Mouse (Mus musculus) kidney, embryonic 16.5 days (tissue): ENCODE data around the gene Clasrp. TPM values are rescaled to one million over a fixed set of nuclear protein-coding genes. Genes with fewer than 3 reads are reported as not detected.
A peak's percentile ranks its signal among the peaks of the same experiment; 100 is the strongest.
"Not testable (repeated sequence)": the region's sequence is repeated elsewhere in the genome, so short reads cannot be mapped to it uniquely, and the experiment has no call there.

ENCODE experiments used
- ATAC-seq: fragments of 200-750 bp; cut with Nextera tagmentation; 2 replicates; pipeline ENCODE4 v1.8.0; 2017; ENCODE audit warnings: moderate TSS enrichment; ENCODE audit not compliant: low FRiP score, low TSS enrichment
- H3K27ac ChIP-seq: fragments of 300-500 bp; sonication (generic); 2 replicates; pipeline ENCODE4 v1.5.1; 2014; ENCODE audit warnings: low read length
- H3K27me3 ChIP-seq: fragments of 300-500 bp; sonication (generic); 2 replicates; pipeline ENCODE4 v1.6.1; 2014; ENCODE audit warnings: low read length, control low read depth, mixed read lengths; ENCODE audit not compliant: insufficient read depth
- H3K36me3 ChIP-seq: fragments of 300-500 bp; sonication (generic); 2 replicates; pipeline ENCODE4 v1.6.1; 2014; ENCODE audit warnings: low read length, control low read depth, mixed read lengths; ENCODE audit not compliant: insufficient read depth
- H3K4me1 ChIP-seq: fragments of 300-500 bp; sonication (generic); 2 replicates; pipeline ENCODE4 v1.6.1; 2014; ENCODE audit warnings: low read length, control low read depth, mixed read lengths; ENCODE audit not compliant: insufficient read depth
- H3K4me2 ChIP-seq: fragments of 300-500 bp; sonication (generic); replicated peaks from 2 replicates; pipeline ENCODE4 v1.6.1; 2014; ENCODE audit warnings: low read depth, low read length
- H3K4me3 ChIP-seq: fragments of 300-500 bp; sonication (generic); 2 replicates; pipeline ENCODE4 v1.5.1; 2014; ENCODE audit warnings: mild to moderate bottlenecking, low read length
- H3K9ac ChIP-seq: fragments of 300-500 bp; sonication (generic); replicated peaks from 2 replicates; pipeline ENCODE4 v1.6.1; 2014; ENCODE audit warnings: low read length
- H3K9me3 ChIP-seq: fragments of 300-500 bp; sonication (generic); 2 replicates; pipeline ENCODE4 v1.6.1; 2016; ENCODE audit warnings: low read length, control low read depth
- WGBS: fragments of 180-500 bp; shearing (Covaris S2); extraction: QIAGEN DNeasy Blood & Tissue Kit; methylation state at CpG from one replicate; pipeline ENCODE4 v1.1.7; 2014; 5-methylcytosine and 5-hydroxymethylcytosine counted together
- polyA plus RNA-seq: library from polyadenylated mRNA; unstranded; fragments of >200 nt; fragmentation: Nextera tagmentation; extraction: Ambion mirVana; gene quantifications from 2 replicates; pipeline ENCODE4 v1.2.1, GENCODE M21; 2015

Clasrp gene
- polyA plus RNA-seq, 1 experiment from 2014 or later, result 52.6 TPM

DNA sequence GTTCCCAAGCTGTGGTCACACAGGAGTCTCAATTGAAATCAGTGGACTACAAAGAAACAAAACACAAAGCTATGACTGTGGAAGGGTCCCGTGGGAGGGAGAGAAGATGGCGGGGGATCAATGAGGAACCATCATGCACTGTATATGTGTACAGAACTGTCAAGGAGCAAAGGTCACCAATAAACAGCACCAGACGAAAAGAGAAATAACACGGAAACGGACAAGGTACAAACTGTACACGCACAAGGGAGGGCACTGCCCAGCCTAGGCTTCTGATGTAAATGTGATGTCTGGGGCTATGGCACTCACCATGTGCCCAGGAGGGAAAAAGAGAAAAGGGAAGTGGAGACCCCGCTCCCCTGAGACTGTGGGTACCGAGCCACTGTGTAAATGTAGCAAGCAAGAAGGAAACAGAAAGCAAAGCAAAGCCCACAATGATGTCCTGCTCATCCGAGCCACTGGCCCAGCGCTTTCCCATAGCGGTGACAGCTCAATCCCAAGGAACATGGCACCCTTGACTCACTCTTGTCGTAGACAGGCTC is 10.8 kb upstream of the Clasrp start:
- WGBS, result 89% methylated on average over 12 of the region's 12 CpGs
- no peak for ATAC-seq
- H3K27ac ChIP-seq, result no peak overlapping the region

GRCm38 (mm10) chr7:19610969-19611368 is 6.7 kb upstream of the Clasrp start:
- Histone ChIP-seq H3K27ac (no peak overlapping the region), H3K4me3 (no peak overlapping the region), H3K4me2 (no peak overlapping the region), H3K27me3 (no peaks in the 10 kb centered on the region), H3K4me1 (no peaks in the 10 kb centered on the region), H3K9ac (no peak overlapping the region), H3K9me3 (no peaks in the 10 kb centered on the region), H3K36me3 (peaks cover 12% of the 10 kb centered on the region; the same call in 1 of the 2 replicates)
- 80% methylated on average over 5 of the region's 5 CpGs for WGBS
- no peak for ATAC-seq

More for the DNA sequence above, 10.8 kb upstream of the Clasrp start:
- H3K9ac ChIP-seq, result no peak overlapping the region
- H3K4me1 ChIP-seq, result peaks cover 7% of the 10 kb centered on the region
- H3K36me3 ChIP-seq, result peaks cover 12% of the 10 kb centered on the region; the same call in 1 of the 2 replicates
- no peak overlapping the region for H3K4me2 ChIP-seq
- no peaks in the 10 kb centered on the region for H3K9me3 ChIP-seq
- no peaks in the 10 kb centered on the region for H3K27me3 ChIP-seq
- H3K4me3 ChIP-seq, result no peak overlapping the region

- H3K4me1 ChIP-seq, result no peaks in the 10 kb centered on the region
- WGBS, result 90% methylated on average over 12 of the region's 12 CpGs
- ATAC-seq, result no peak
Measured at GRCm38 (mm10) chr7:19609641-19610332, 5.5 kb upstream of the Clasrp start.

DNA sequence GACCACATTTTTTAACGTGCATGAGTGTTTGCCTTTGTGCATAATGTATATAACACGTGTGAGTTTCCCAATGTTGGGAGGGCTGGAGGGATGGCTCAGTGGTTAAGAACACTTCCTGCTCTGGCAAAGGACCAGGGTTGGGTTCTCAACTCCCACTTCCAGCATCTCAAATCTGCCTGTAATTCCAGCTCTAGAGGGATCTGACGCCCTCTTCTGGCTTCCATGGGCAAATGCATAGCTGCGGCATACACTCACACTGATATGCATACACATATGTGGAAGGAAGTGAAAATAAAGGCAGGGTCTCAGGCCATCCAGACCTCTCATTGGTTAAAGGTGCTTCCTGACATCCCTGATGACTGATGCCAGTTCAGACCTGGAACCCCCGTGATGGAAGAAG is 3.0 kb upstream of the Clasrp start:
- H3K4me2 ChIP-seq, result no peak overlapping the region
- H3K4me1 ChIP-seq, result peaks cover 14% of the 10 kb centered on the region
- H3K9ac ChIP-seq, result no peak overlapping the region
- H3K27ac ChIP-seq, result no peak overlapping the region
- H3K9me3 ChIP-seq, result no peaks in the 10 kb centered on the region
- H3K4me3 ChIP-seq, result no peak overlapping the region
- peaks cover 14% of the 10 kb centered on the region for H3K36me3 ChIP-seq
- ATAC-seq, result no peak
- WGBS, result 77% methylated on average over 5 of the region's 5 CpGs
- H3K27me3 ChIP-seq, result no peaks in the 10 kb centered on the region

More at GRCm38 (mm10) chr7:19609641-19610332, 5.5 kb upstream of the Clasrp start:
- H3K27ac ChIP-seq, result no peak overlapping the region
- H3K27me3 ChIP-seq, result no peaks in the 10 kb centered on the region
- H3K4me3 ChIP-seq, result no peak overlapping the region
- no peak overlapping the region for H3K9ac ChIP-seq
- peaks cover 12% of the 10 kb centered on the region; the same call in 1 of the 2 replicates for H3K36me3 ChIP-seq
- H3K9me3 ChIP-seq, result no peaks in the 10 kb centered on the region
- H3K4me2 ChIP-seq, result no peak overlapping the region

DNA sequence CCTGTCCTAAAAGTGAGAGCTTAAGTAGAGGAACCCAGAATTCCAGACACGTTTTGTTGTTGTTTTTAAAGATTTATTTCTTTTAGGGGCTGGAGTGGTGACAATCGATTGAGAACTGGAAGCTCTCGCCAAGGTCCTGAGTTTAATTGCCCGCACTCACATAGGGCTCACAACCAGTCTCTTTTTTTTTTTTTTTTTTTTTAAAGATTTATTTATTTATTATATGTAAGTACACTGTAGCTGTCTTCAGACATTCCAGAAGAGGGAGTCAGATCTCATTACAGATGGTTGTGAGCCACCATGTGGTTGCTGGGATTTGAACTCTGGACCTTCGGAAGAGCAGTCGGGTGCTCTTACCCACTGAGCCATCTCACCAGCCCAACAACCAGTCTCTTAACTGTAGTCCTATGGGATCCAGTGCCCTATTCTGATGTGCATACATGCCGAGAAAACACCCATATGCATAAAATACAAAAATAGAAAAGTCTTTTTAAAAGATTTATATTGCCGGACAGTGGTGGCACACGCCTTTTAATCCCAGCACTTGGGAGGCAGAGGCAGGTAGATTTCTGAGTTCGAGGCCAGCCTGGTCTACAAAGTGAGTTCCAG is 424 bp upstream of the Clasrp start:
- ATAC-seq, result peak; percentile 2; the same call in 1 of the 2 replicates
- peak overlapping the region; percentile 8; the same call in 1 of the 2 replicates for H3K27ac ChIP-seq
- peaks cover 17% of the 10 kb centered on the region for H3K4me1 ChIP-seq
- not testable (repeated sequence) for H3K27me3 ChIP-seq, H3K9me3 ChIP-seq
- 57% methylated on average over 10 of the region's 10 CpGs for WGBS
- H3K4me2 ChIP-seq, result peak overlapping the region; percentile 82
- peak overlapping the region; percentile 100 for H3K4me3 ChIP-seq
- peak overlapping the region; percentile 97; the same call in 1 of the 2 replicates for H3K9ac ChIP-seq
- peaks cover 23% of the 10 kb centered on the region for H3K36me3 ChIP-seq

DNA sequence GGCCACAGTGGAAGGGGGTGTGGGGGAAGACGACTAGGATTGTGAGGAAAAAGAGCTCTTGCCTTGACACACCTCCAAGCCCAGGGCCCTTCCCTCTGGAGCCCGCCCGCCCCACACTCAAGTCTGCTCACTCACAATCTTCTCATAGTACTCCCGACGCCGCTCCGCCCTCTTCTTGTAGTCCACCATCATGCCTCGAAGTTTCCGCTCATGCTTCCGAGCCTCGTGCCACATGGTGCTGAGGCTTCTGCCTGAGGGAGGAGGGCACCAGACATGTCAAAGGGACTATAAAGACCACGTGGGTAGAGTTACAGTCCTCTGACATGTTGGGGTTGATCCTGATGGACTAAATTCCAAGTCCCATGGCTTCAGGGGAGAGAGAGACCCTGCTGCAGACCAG is 1.2 kb downstream of the Clasrp start:
- Histone ChIP-seq H3K27me3 (no peaks in the 10 kb centered on the region), H3K27ac (no peak overlapping the region), H3K4me3 (peak overlapping the region; percentile 100), H3K4me2 (peak overlapping the region; percentile 82), H3K36me3 (peaks cover 33% of the 10 kb centered on the region), H3K4me1 (peaks cover 17% of the 10 kb centered on the region), H3K9ac (peak overlapping the region; percentile 97), H3K9me3 (no peaks in the 10 kb centered on the region)
- 75% methylated on average over 12 of the region's 12 CpGs for WGBS
- ATAC-seq, result no peak

- 67% methylated on average over 5 of the region's 5 CpGs for WGBS
- Histone ChIP-seq H3K27ac (no peak overlapping the region), H3K9me3 (no peaks in the 10 kb centered on the region), H3K27me3 (no peaks in the 10 kb centered on the region), H3K4me1 (peaks cover 17% of the 10 kb centered on the region), H3K9ac (no peak overlapping the region), H3K36me3 (peaks cover 37% of the 10 kb centered on the region), H3K4me2 (no peak overlapping the region), H3K4me3 (no peak overlapping the region)
- ATAC-seq, result no peak
Measured at GRCm38 (mm10) chr7:19600562-19600961, 3.7 kb downstream of the Clasrp start.

GRCm38 (mm10) chr7:19593061-19593730 is 11.1 kb downstream of the Clasrp start:
- no peaks in the 10 kb centered on the region for H3K4me1 ChIP-seq
- no peaks in the 10 kb centered on the region for H3K9me3 ChIP-seq
- 85% methylated on average over 10 of the region's 10 CpGs for WGBS
- H3K36me3 ChIP-seq, result peaks cover 63% of the 10 kb centered on the region
- no peak overlapping the region for H3K4me2 ChIP-seq
- no peak overlapping the region for H3K4me3 ChIP-seq
- no peaks in the 10 kb centered on the region for H3K27me3 ChIP-seq
- H3K9ac ChIP-seq, result no peak overlapping the region
- no peak for ATAC-seq
- H3K27ac ChIP-seq, result no peak overlapping the region

DNA sequence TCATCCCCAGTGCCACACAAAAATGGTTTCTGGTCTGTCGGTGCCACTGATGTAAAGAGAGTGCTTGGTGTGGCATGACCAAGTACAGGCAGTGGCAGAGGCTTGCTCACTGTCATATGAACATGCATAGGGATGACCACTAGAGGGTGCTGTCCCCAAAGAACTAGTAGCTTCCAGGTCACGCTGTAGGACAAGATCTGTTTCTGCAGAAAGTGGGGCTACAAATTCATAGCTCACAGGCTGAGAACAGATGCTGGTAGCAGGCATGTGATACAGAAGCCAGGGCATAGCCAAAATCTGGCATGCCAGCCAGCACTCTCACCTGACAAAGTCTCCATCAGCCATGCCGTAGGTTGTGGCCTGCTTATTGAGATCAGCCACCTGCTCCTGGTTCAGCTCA is 14.4 kb downstream of the Clasrp start:
- H3K27me3 ChIP-seq, result no peaks in the 10 kb centered on the region
- no peaks in the 10 kb centered on the region for H3K9me3 ChIP-seq
- no peaks in the 10 kb centered on the region for H3K4me1 ChIP-seq
- WGBS, result 53% methylated on average over 3 of the region's 3 CpGs
- H3K36me3 ChIP-seq, result peaks cover 88% of the 10 kb centered on the region
- no peak overlapping the region for H3K4me3 ChIP-seq
- H3K9ac ChIP-seq, result no peak overlapping the region
- H3K4me2 ChIP-seq, result no peak overlapping the region
- 0 out of 2 replicates have a peak, but pooled peaks have one; percentile 15 for ATAC-seq
- no peak overlapping the region for H3K27ac ChIP-seq
